Mouse (Mus musculus): ENCODE measurements at regions not wholly inside any gene's neighbourhood (a gene's known extent, or its start where the extent isn't known, plus 50 kb on each side); places are given as distances from the start of the nearest gene placed in this dataset.

GRCm38 (mm10) chr6:13523463-13524202 is 84.3 kb downstream of the Tmem168 start:
- WGBS: 94% methylated on average over 8 of the region's 8 CpGs
- no peak overlapping the region for H3K4me2 ChIP-seq (ENCODE audit: low read depth, severe bottlenecking)
- H3K9me3 ChIP-seq (ENCODE audit: control insufficient read depth, low read length): no peaks in the 10 kb centered on the region
- no peaks in the 10 kb centered on the region for H3K36me3 ChIP-seq (ENCODE audit: control insufficient read depth, insufficient read depth, low read length)
- no peak overlapping the region for H3K9ac ChIP-seq (ENCODE audit: low read length)
- no peaks in the 10 kb centered on the region for H3K27me3 ChIP-seq (ENCODE audit: control insufficient read depth, insufficient read depth, low read length)
- H3K4me1 ChIP-seq (ENCODE audit: control insufficient read depth, insufficient read depth, low read length): no peaks in the 10 kb centered on the region
- ATAC-seq (ENCODE audit: insufficient number of reproducible peaks, low FRiP score, low TSS enrichment, low read depth) (no peak), DNase-seq (ENCODE audit: low spot score) (no peak)
- H3K4me3 ChIP-seq (ENCODE audit: low read depth, low read length): no peak overlapping the region
- no peak overlapping the region for H3K27ac ChIP-seq (replicated peaks; ENCODE audit: low read depth, low read length)

- no peak for ATAC-seq (ENCODE audit: insufficient number of reproducible peaks, low FRiP score, low TSS enrichment, low read depth)
- no peak for DNase-seq (ENCODE audit: low spot score)
- Histone ChIP-seq H3K27me3 (ENCODE audit: control insufficient read depth, insufficient read depth, low read length) (no peaks in the 10 kb centered on the region), H3K4me3 (ENCODE audit: low read depth, low read length) (no peak overlapping the region), H3K9ac (ENCODE audit: low read length) (no peak overlapping the region), H3K36me3 (ENCODE audit: control insufficient read depth, insufficient read depth, low read length) (no peaks in the 10 kb centered on the region), H3K9me3 (ENCODE audit: control insufficient read depth, low read length) (no peaks in the 10 kb centered on the region), H3K4me2 (ENCODE audit: low read depth, severe bottlenecking) (no peak overlapping the region), H3K4me1 (ENCODE audit: control insufficient read depth, insufficient read depth, low read length) (no peaks in the 10 kb centered on the region), H3K27ac (replicated peaks; ENCODE audit: low read depth, low read length) (no peak overlapping the region)
- WGBS: 76% methylated on average over 3 of the region's 3 CpGs
Measured at GRCm38 (mm10) chr6:13514126-13514525, 93.8 kb downstream of the Tmem168 start.

- 87% methylated on average over 5 of the region's 5 CpGs for WGBS
- Histone ChIP-seq H3K4me1 (ENCODE audit: control insufficient read depth, insufficient read depth, low read length) (no peaks in the 10 kb centered on the region), H3K27me3 (ENCODE audit: control insufficient read depth, insufficient read depth, low read length) (no peaks in the 10 kb centered on the region), H3K9ac (ENCODE audit: low read length) (no peak overlapping the region), H3K36me3 (ENCODE audit: control insufficient read depth, insufficient read depth, low read length) (no peaks in the 10 kb centered on the region), H3K9me3 (ENCODE audit: control insufficient read depth, low read length) (no peaks in the 10 kb centered on the region), H3K27ac (replicated peaks; ENCODE audit: low read depth, low read length) (no peak overlapping the region), H3K4me2 (ENCODE audit: low read depth, severe bottlenecking) (no peak overlapping the region), H3K4me3 (ENCODE audit: low read depth, low read length) (no peak overlapping the region)
- ATAC-seq (ENCODE audit: insufficient number of reproducible peaks, low FRiP score, low TSS enrichment, low read depth) (no peak), DNase-seq (ENCODE audit: low spot score) (no peak)
Measured at GRCm38 (mm10) chr6:13476493-13477129, 131.3 kb downstream of the Tmem168 start.

GRCm38 (mm10) chr6:13449160-13449787 is 158.6 kb downstream of the Tmem168 start:
- H3K9ac ChIP-seq (ENCODE audit: low read length): no peak overlapping the region
- DNase-seq (ENCODE audit: low spot score) (no peak), ATAC-seq (ENCODE audit: insufficient number of reproducible peaks, low FRiP score, low TSS enrichment, low read depth) (no peak)
- no peak overlapping the region for H3K4me3 ChIP-seq (ENCODE audit: low read depth, low read length)
- H3K4me2 ChIP-seq (ENCODE audit: low read depth, severe bottlenecking): no peak overlapping the region
- no peaks in the 10 kb centered on the region for H3K9me3 ChIP-seq (ENCODE audit: control insufficient read depth, low read length)
- H3K4me1 ChIP-seq (ENCODE audit: control insufficient read depth, insufficient read depth, low read length): no peaks in the 10 kb centered on the region
- H3K36me3 ChIP-seq (ENCODE audit: control insufficient read depth, insufficient read depth, low read length): no peaks in the 10 kb centered on the region
- H3K27me3 ChIP-seq (ENCODE audit: control insufficient read depth, insufficient read depth, low read length): no peaks in the 10 kb centered on the region
- H3K27ac ChIP-seq (replicated peaks; ENCODE audit: low read depth, low read length): no peak overlapping the region
- 82% methylated on average over 3 of the region's 3 CpGs for WGBS

GRCm38 (mm10) chr6:13413768-13414167 is 189.0 kb upstream of the Vwde start:
- Histone ChIP-seq H3K27me3 (ENCODE audit: control insufficient read depth, insufficient read depth, low read length) (no peaks in the 10 kb centered on the region), H3K4me2 (ENCODE audit: low read depth, severe bottlenecking) (no peak overlapping the region), H3K36me3 (ENCODE audit: control insufficient read depth, insufficient read depth, low read length) (no peaks in the 10 kb centered on the region), H3K9me3 (ENCODE audit: control insufficient read depth, low read length) (no peaks in the 10 kb centered on the region), H3K4me3 (ENCODE audit: low read depth, low read length) (no peak overlapping the region), H3K27ac (replicated peaks; ENCODE audit: low read depth, low read length) (no peak overlapping the region), H3K9ac (ENCODE audit: low read length) (no peak overlapping the region), H3K4me1 (ENCODE audit: control insufficient read depth, insufficient read depth, low read length) (no peaks in the 10 kb centered on the region)
- ATAC-seq (ENCODE audit: insufficient number of reproducible peaks, low FRiP score, low TSS enrichment, low read depth): no peak
- peak; percentile 22 for DNase-seq (ENCODE audit: low spot score)

- ATAC-seq (ENCODE audit: insufficient number of reproducible peaks, low FRiP score, low TSS enrichment, low read depth): no peak
- Histone ChIP-seq H3K4me1 (ENCODE audit: control insufficient read depth, insufficient read depth, low read length) (no peaks in the 10 kb centered on the region), H3K9me3 (ENCODE audit: control insufficient read depth, low read length) (no peaks in the 10 kb centered on the region), H3K4me3 (ENCODE audit: low read depth, low read length) (no peak overlapping the region), H3K27me3 (ENCODE audit: control insufficient read depth, insufficient read depth, low read length) (no peaks in the 10 kb centered on the region), H3K27ac (replicated peaks; ENCODE audit: low read depth, low read length) (no peak overlapping the region), H3K4me2 (ENCODE audit: low read depth, severe bottlenecking) (no peak overlapping the region), H3K36me3 (ENCODE audit: control insufficient read depth, insufficient read depth, low read length) (no peaks in the 10 kb centered on the region), H3K9ac (ENCODE audit: low read length) (no peak overlapping the region)
- WGBS: 87% methylated on average over 3 of the region's 3 CpGs
- DNase-seq (ENCODE audit: low spot score): no peak
Measured at GRCm38 (mm10) chr6:13413092-13413491, 188.3 kb upstream of the Vwde start.

GRCm38 (mm10) chr6:13384469-13384868 is 159.7 kb upstream of the Vwde start:
- H3K9ac ChIP-seq (ENCODE audit: low read length): no peak overlapping the region
- no peaks in the 10 kb centered on the region for H3K9me3 ChIP-seq (ENCODE audit: control insufficient read depth, low read length)
- no peak overlapping the region for H3K4me2 ChIP-seq (ENCODE audit: low read depth, severe bottlenecking)
- DNase-seq (ENCODE audit: low spot score) (no peak), ATAC-seq (ENCODE audit: insufficient number of reproducible peaks, low FRiP score, low TSS enrichment, low read depth) (no peak)
- no peak overlapping the region for H3K27ac ChIP-seq (replicated peaks; ENCODE audit: low read depth, low read length)
- 97% methylated on average over 1 of the region's 1 CpGs for WGBS
- no peak overlapping the region for H3K4me3 ChIP-seq (ENCODE audit: low read depth, low read length)
- no peaks in the 10 kb centered on the region for H3K27me3 ChIP-seq (ENCODE audit: control insufficient read depth, insufficient read depth, low read length)
- H3K36me3 ChIP-seq (ENCODE audit: control insufficient read depth, insufficient read depth, low read length): no peaks in the 10 kb centered on the region
- no peaks in the 10 kb centered on the region for H3K4me1 ChIP-seq (ENCODE audit: control insufficient read depth, insufficient read depth, low read length)

GRCm38 (mm10) chr6:13383211-13383610 is 158.4 kb upstream of the Vwde start:
- WGBS: 93% methylated on average over 2 of the region's 2 CpGs
- Histone ChIP-seq H3K4me2 (ENCODE audit: low read depth, severe bottlenecking) (no peak overlapping the region), H3K36me3 (ENCODE audit: control insufficient read depth, insufficient read depth, low read length) (no peaks in the 10 kb centered on the region), H3K27ac (replicated peaks; ENCODE audit: low read depth, low read length) (no peak overlapping the region), H3K9ac (ENCODE audit: low read length) (no peak overlapping the region), H3K9me3 (ENCODE audit: control insufficient read depth, low read length) (no peaks in the 10 kb centered on the region), H3K4me1 (ENCODE audit: control insufficient read depth, insufficient read depth, low read length) (no peaks in the 10 kb centered on the region), H3K4me3 (ENCODE audit: low read depth, low read length) (no peak overlapping the region), H3K27me3 (ENCODE audit: control insufficient read depth, insufficient read depth, low read length) (no peaks in the 10 kb centered on the region)
- no peak for DNase-seq (ENCODE audit: low spot score)
- no peak for ATAC-seq (ENCODE audit: insufficient number of reproducible peaks, low FRiP score, low TSS enrichment, low read depth)

Measured in limb, embryonic 11.5 days (tissue).